Mouse (Mus musculus) limb, embryonic 14.5 days (tissue): Measurements from ENCODE around the gene Myo3b. TPM values are rescaled to one million over a fixed set of nuclear protein-coding genes. Genes with fewer than 3 reads are reported as not detected.

Experiments
- ATAC-seq: fragments of 200-750 bp; cut with Nextera tagmentation; 2 replicates; pipeline ENCODE4 v1.8.0; 2017; ENCODE audit warnings: low read depth, moderate number of reproducible peaks, moderate TSS enrichment; ENCODE audit not compliant: low FRiP score
- DNase-seq: peaks from one replicate; pipeline ENCODE4 v3.0.0-alpha.2; 2015; ENCODE audit warnings: low spot score
- H3K27ac ChIP-seq: fragments of 300-500 bp; sonication (generic); replicated peaks from 2 replicates; pipeline ENCODE4 v1.5.1; 2014; ENCODE audit warnings: low read depth, mild to moderate bottlenecking, low read length, moderate library complexity, mixed read lengths
- H3K27me3 ChIP-seq: fragments of 300-500 bp; sonication (generic); 2 replicates; pipeline ENCODE4 v1.6.1; 2014; ENCODE audit warnings: low read length, mixed read lengths; ENCODE audit not compliant: control insufficient read depth, insufficient read depth
- H3K36me3 ChIP-seq: fragments of 300-500 bp; sonication (generic); 2 replicates; pipeline ENCODE4 v1.6.1; 2014; ENCODE audit warnings: mild to moderate bottlenecking, low read length, moderate library complexity, mixed read lengths; ENCODE audit not compliant: control insufficient read depth, insufficient read depth
- H3K4me1 ChIP-seq: fragments of 300-500 bp; sonication (generic); 2 replicates; pipeline ENCODE4 v1.6.1; 2014; ENCODE audit warnings: antibody characterized with exemption, low read length, mixed read lengths; ENCODE audit not compliant: control insufficient read depth, insufficient read depth
- H3K4me2 ChIP-seq: fragments of 300-500 bp; sonication (generic); replicated peaks from 2 replicates; pipeline ENCODE4 v1.6.1; 2014; ENCODE audit warnings: low read depth, mild to moderate bottlenecking, low read length, moderate library complexity; ENCODE audit not compliant: severe bottlenecking
- H3K4me3 ChIP-seq: fragments of 300-500 bp; sonication (generic); replicated peaks from 2 replicates; pipeline ENCODE4 v1.5.1; 2014; ENCODE audit warnings: low read length
- H3K9ac ChIP-seq: fragments of 300-500 bp; sonication (generic); 2 replicates; pipeline ENCODE4 v1.6.1; 2014; ENCODE audit warnings: mild to moderate bottlenecking, low read depth, low read length, moderate library complexity; ENCODE audit not compliant: severe bottlenecking
- H3K9me3 ChIP-seq: fragments of 300-500 bp; sonication (generic); 2 replicates; pipeline ENCODE4 v1.6.1; 2016; ENCODE audit warnings: low read length; ENCODE audit not compliant: control insufficient read depth
- POLR2A ChIP-seq: fragments of 200-500 bp; IDR thresholded peaks from 2 replicates; pipeline ENCODE4 v1.8.0; 2012; ENCODE audit warnings: inconsistent platforms, mild to moderate bottlenecking, moderate library complexity, borderline replicate concordance; ENCODE audit not compliant: insufficient read depth, insufficient read length; ENCODE audit errors: extremely low read depth
- WGBS: fragments of 180-500 bp; shearing (Covaris S2); extraction: QIAGEN DNeasy Blood & Tissue Kit; methylation state at CpG from one replicate; pipeline ENCODE4 v1.1.7; 2014; 5-methylcytosine and 5-hydroxymethylcytosine counted together
- polyA plus RNA-seq, 2 experiments: library from polyadenylated mRNA; depleted of rRNA in 1 of 2; stranded (reverse) in 1 of 2; unstranded in 1 of 2; fragments of >200 nt; fragmentation: Nextera tagmentation in 1 of 2; extraction: Ambion mirVana in 1 of 2; gene quantifications; 2 replicates each; pipeline versions ENCODE4 v1.2.1 to v1.2.3; 2012 to 2014

Myo3b gene
- polyA plus RNA-seq, 2 experiments: 0.04 TPM; not detected in 1

DNA sequence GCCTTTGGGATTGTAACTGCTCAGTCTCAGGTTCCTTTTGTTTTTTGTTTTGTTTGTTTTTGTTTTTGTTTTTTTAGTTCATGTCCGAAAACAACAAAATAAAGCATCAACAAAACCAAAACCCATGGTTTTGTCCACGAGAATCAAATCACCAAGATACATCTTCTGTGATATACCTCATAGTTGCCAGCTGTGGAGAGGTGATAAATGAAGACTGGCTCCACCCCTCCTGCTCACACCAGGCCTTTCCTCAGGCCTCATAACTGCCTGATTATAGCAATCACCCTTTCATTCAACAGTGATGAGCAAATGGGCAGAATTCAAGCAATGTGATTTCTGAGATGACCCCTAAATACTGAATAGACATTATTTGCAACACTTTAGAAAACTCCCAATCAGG lies 14.5 kb upstream of the Myo3b start:
- no peak overlapping the region for H3K4me3 ChIP-seq
- DNase-seq: no peak
- H3K36me3 ChIP-seq: peaks cover 35% of the 10 kb centered on the region
- H3K27ac ChIP-seq: no peak overlapping the region
- no peaks in the 10 kb centered on the region for H3K4me1 ChIP-seq
- H3K9me3 ChIP-seq: no peaks in the 10 kb centered on the region
- no peak overlapping the region for H3K4me2 ChIP-seq
- WGBS: 85% methylated on average over 2 of the region's 2 CpGs
- TF ChIP-seq POLR2A: no peak
- H3K9ac ChIP-seq: no peak overlapping the region
- ATAC-seq: no peak
- H3K27me3 ChIP-seq: no peaks in the 10 kb centered on the region

- Histone ChIP-seq H3K9me3 (no peaks in the 10 kb centered on the region), H3K27ac (no peak overlapping the region), H3K36me3 (peaks cover 26% of the 10 kb centered on the region), H3K27me3 (no peaks in the 10 kb centered on the region), H3K9ac (no peak overlapping the region), H3K4me1 (no peaks in the 10 kb centered on the region), H3K4me3 (no peak overlapping the region), H3K4me2 (no peak overlapping the region)
- WGBS: 90% methylated on average over 5 of the region's 5 CpGs
- DNase-seq (no peak), ATAC-seq (no peak)
- no peak for TF ChIP-seq POLR2A
Observed at GRCm38 (mm10) chr2:70025711-70026110, 13.2 kb upstream of the Myo3b start.

- Histone ChIP-seq H3K27me3 (no peaks in the 10 kb centered on the region), H3K36me3 (no peaks in the 10 kb centered on the region), H3K4me3 (no peak overlapping the region), H3K4me1 (no peaks in the 10 kb centered on the region), H3K9ac (no peak overlapping the region), H3K27ac (no peak overlapping the region), H3K4me2 (no peak overlapping the region), H3K9me3 (no peaks in the 10 kb centered on the region)
- 79% methylated on average over 2 of the region's 2 CpGs for WGBS
- no peak for DNase-seq
- ATAC-seq: no peak
- no peak for TF ChIP-seq POLR2A
Observed at GRCm38 (mm10) chr2:70031472-70031871, 7.5 kb upstream of the Myo3b start.

GRCm38 (mm10) chr2:70034895-70035294 lies 4.0 kb upstream of the Myo3b start:
- 58% methylated on average over 5 of the region's 5 CpGs for WGBS

DNA sequence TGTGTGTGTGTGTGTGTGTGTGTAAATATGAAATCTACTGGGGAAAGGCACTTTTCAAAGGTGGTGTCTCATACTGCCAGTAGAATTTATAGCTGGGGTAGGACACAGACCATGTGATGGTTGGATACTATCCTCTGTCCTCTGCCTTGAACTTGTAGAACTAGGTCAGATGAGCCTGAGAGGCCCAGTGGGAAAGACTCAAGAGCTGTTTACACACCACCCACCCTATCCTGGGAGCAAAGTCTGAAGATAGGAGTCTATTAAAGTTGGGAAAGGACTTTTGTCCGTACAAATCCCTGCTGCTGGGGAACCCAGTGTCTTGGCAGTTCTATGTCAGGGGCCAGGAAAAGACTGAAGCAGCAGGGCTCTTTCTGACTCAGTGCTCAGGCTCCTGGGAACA lies 3.6 kb upstream of the Myo3b start:
- Histone ChIP-seq H3K27me3 (no peaks in the 10 kb centered on the region), H3K4me3 (no peak overlapping the region), H3K9ac (no peak overlapping the region), H3K9me3 (no peaks in the 10 kb centered on the region), H3K36me3 (no peaks in the 10 kb centered on the region), H3K4me1 (no peaks in the 10 kb centered on the region), H3K4me2 (no peak overlapping the region), H3K27ac (no peak overlapping the region)
- 82% methylated on average over 1 of the region's 1 CpGs for WGBS
- ATAC-seq (no peak), DNase-seq (no peak)
- TF ChIP-seq POLR2A: no peak

More at GRCm38 (mm10) chr2:70034895-70035294, 4.0 kb upstream of the Myo3b start:
- no peak overlapping the region for H3K4me3 ChIP-seq
- no peak overlapping the region for H3K4me2 ChIP-seq
- H3K27ac ChIP-seq: no peak overlapping the region
- H3K27me3 ChIP-seq: no peaks in the 10 kb centered on the region
- H3K36me3 ChIP-seq: no peaks in the 10 kb centered on the region
- no peaks in the 10 kb centered on the region for H3K9me3 ChIP-seq
- no peak for TF ChIP-seq POLR2A
- H3K9ac ChIP-seq: no peak overlapping the region
- no peaks in the 10 kb centered on the region for H3K4me1 ChIP-seq
- ATAC-seq (no peak), DNase-seq (no peak)

DNA sequence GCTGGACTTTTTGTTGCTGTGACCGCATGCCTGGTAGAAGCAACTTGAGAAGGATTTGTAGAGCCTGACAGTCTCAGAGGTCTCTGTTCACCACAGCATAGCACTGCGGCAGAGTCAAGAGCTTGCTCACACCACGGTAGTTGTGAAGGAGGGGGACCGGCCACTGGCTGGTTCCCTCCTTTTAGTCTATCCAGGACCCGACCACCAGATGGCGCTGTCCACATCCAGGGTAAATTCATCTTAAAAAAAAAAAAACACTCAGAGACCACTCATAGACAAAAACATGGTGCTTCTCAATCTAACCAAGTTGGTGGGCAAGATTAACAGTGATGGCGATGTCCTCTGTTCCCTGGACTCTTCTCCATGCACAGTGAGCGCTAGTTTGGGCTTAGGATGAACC lies 1.7 kb upstream of the Myo3b start:
- H3K4me2 ChIP-seq: no peak overlapping the region
- TF ChIP-seq POLR2A: no peak
- H3K27ac ChIP-seq: no peak overlapping the region
- DNase-seq (no peak), ATAC-seq (no peak)
- H3K4me3 ChIP-seq: no peak overlapping the region
- 71% methylated on average over 8 of the region's 8 CpGs for WGBS
- H3K4me1 ChIP-seq: no peaks in the 10 kb centered on the region
- no peaks in the 10 kb centered on the region for H3K36me3 ChIP-seq
- no peaks in the 10 kb centered on the region for H3K27me3 ChIP-seq
- H3K9me3 ChIP-seq: no peaks in the 10 kb centered on the region
- H3K9ac ChIP-seq: no peak overlapping the region
